Mouse (Mus musculus): ENCODE results near the gene Mlxipl. TPM values are rescaled to one million over a fixed set of nuclear protein-coding genes. Genes with fewer than 3 reads are reported as not detected.
A peak's percentile ranks its signal among the peaks of the same experiment; 100 is the strongest.

Gene Mlxipl
- polyA plus RNA-seq, 1 experiment from 2014 or later: 0.76 TPM

- 12% methylated on average over 40 of the region's 40 CpGs for WGBS
- no peak for ATAC-seq
- 0 out of 2 replicates have a peak, but pooled peaks cover 2% of the 10 kb centered on the region for H3K9me3 ChIP-seq (ENCODE audit: control insufficient read depth, low read length)
Measured at GRCm38 (mm10) chr5:135107521-135108501, 18.1 kb downstream of the Mlxipl start.

DNA sequence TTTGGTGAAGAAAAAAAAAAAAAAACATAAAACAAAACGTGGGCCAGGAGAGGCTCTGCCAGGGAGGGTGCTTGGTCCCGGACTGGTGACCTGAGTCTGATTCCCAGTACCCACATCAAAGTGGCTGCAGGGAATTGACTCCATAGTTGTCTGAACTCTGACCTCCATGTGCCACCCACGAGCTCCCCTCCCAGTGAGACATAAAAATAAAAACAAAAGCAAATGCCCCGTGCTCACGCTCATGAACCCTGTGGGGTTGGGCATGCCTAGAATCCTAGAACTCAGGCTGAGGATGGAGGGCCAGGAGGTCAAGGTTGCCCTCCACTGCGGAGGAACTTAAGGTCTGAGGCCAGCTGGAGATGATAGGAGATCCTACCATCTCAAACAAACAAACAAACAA, 19.3 kb downstream of the Mlxipl start:
- Histone ChIP-seq H3K27ac (ENCODE audit: low read length) (no peak overlapping the region), H3K27me3 (replicated peaks; ENCODE audit: control insufficient read depth, insufficient read depth, low read length) (peaks cover 47% of the 10 kb centered on the region), H3K9ac (replicated peaks; ENCODE audit: low read depth, low read length) (no peak overlapping the region), H3K9me3 (ENCODE audit: control insufficient read depth, low read length) (no peaks in the 10 kb centered on the region), H3K36me3 (ENCODE audit: control insufficient read depth, insufficient read depth) (no peaks in the 10 kb centered on the region), H3K4me1 (replicated peaks; ENCODE audit: control insufficient read depth, insufficient read depth, low read length) (peaks cover 8% of the 10 kb centered on the region), H3K4me3 (replicated peaks; ENCODE audit: low read length) (no peak overlapping the region), H3K4me2 (ENCODE audit: low read length) (no peak overlapping the region)
- no peak for ATAC-seq
- 63% methylated on average over 6 of the region's 6 CpGs for WGBS

More at GRCm38 (mm10) chr5:135107521-135108501, 18.1 kb downstream of the Mlxipl start:
- Histone ChIP-seq H3K36me3 (ENCODE audit: control insufficient read depth, insufficient read depth) (no peaks in the 10 kb centered on the region), H3K4me3 (replicated peaks; ENCODE audit: low read length) (no peak overlapping the region), H3K4me1 (replicated peaks; ENCODE audit: control insufficient read depth, insufficient read depth, low read length) (peaks cover 8% of the 10 kb centered on the region), H3K27ac (ENCODE audit: low read length) (no peak overlapping the region), H3K27me3 (replicated peaks; ENCODE audit: control insufficient read depth, insufficient read depth, low read length) (peaks cover 47% of the 10 kb centered on the region), H3K4me2 (ENCODE audit: low read length) (peak overlapping the region; percentile 83; the same call in 1 of the 2 replicates), H3K9ac (replicated peaks; ENCODE audit: low read depth, low read length) (no peak overlapping the region)

- H3K9me3 ChIP-seq (ENCODE audit: control insufficient read depth, low read length): no peaks in the 10 kb centered on the region
- peaks cover 47% of the 10 kb centered on the region for H3K27me3 ChIP-seq (replicated peaks; ENCODE audit: control insufficient read depth, insufficient read depth, low read length)
- no peak overlapping the region for H3K4me2 ChIP-seq (ENCODE audit: low read length)
- ATAC-seq: no peak
- H3K9ac ChIP-seq (replicated peaks; ENCODE audit: low read depth, low read length): no peak overlapping the region
- H3K36me3 ChIP-seq (ENCODE audit: control insufficient read depth, insufficient read depth): no peaks in the 10 kb centered on the region
- peaks cover 8% of the 10 kb centered on the region for H3K4me1 ChIP-seq (replicated peaks; ENCODE audit: control insufficient read depth, insufficient read depth, low read length)
- no peak overlapping the region for H3K4me3 ChIP-seq (replicated peaks; ENCODE audit: low read length)
- 83% methylated on average over 3 of the region's 3 CpGs for WGBS
- no peak overlapping the region for H3K27ac ChIP-seq (ENCODE audit: low read length)
Measured at GRCm38 (mm10) chr5:135109426-135109825, 19.7 kb downstream of the Mlxipl start.

- peaks cover 44% of the 10 kb centered on the region for H3K27me3 ChIP-seq (replicated peaks; ENCODE audit: control insufficient read depth, insufficient read depth, low read length)
- no peak overlapping the region for H3K4me2 ChIP-seq (ENCODE audit: low read length)
- no peak overlapping the region for H3K4me3 ChIP-seq (replicated peaks; ENCODE audit: low read length)
- no peaks in the 10 kb centered on the region for H3K9me3 ChIP-seq (ENCODE audit: control insufficient read depth, low read length)
- H3K36me3 ChIP-seq (ENCODE audit: control insufficient read depth, insufficient read depth): no peaks in the 10 kb centered on the region
- H3K4me1 ChIP-seq (replicated peaks; ENCODE audit: control insufficient read depth, insufficient read depth, low read length): peaks cover 8% of the 10 kb centered on the region
- no peak overlapping the region for H3K9ac ChIP-seq (replicated peaks; ENCODE audit: low read depth, low read length)
- no peak overlapping the region for H3K27ac ChIP-seq (ENCODE audit: low read length)
- 71% methylated on average over 6 of the region's 6 CpGs for WGBS
- ATAC-seq: no peak
Measured at GRCm38 (mm10) chr5:135109976-135110375, 20.3 kb downstream of the Mlxipl start.

- H3K9ac ChIP-seq (replicated peaks; ENCODE audit: low read depth, low read length): no peak overlapping the region
- H3K4me2 ChIP-seq (ENCODE audit: low read length): no peak overlapping the region
- no peaks in the 10 kb centered on the region for H3K36me3 ChIP-seq (ENCODE audit: control insufficient read depth, insufficient read depth)
- H3K9me3 ChIP-seq (ENCODE audit: control insufficient read depth, low read length): no peaks in the 10 kb centered on the region
- no peak overlapping the region for H3K4me3 ChIP-seq (replicated peaks; ENCODE audit: low read length)
- ATAC-seq: no peak
- peaks cover 13% of the 10 kb centered on the region for H3K27me3 ChIP-seq (replicated peaks; ENCODE audit: control insufficient read depth, insufficient read depth, low read length)
- no peaks in the 10 kb centered on the region for H3K4me1 ChIP-seq (replicated peaks; ENCODE audit: control insufficient read depth, insufficient read depth, low read length)
- 89% methylated on average over 12 of the region's 12 CpGs for WGBS
- no peak overlapping the region for H3K27ac ChIP-seq (ENCODE audit: low read length)
Measured at GRCm38 (mm10) chr5:135113782-135114181, 24.1 kb downstream of the Mlxipl start.

- Histone ChIP-seq H3K36me3 (ENCODE audit: control insufficient read depth, insufficient read depth) (no peaks in the 10 kb centered on the region), H3K9ac (replicated peaks; ENCODE audit: low read depth, low read length) (no peak overlapping the region), H3K9me3 (ENCODE audit: control insufficient read depth, low read length) (no peaks in the 10 kb centered on the region), H3K4me1 (replicated peaks; ENCODE audit: control insufficient read depth, insufficient read depth, low read length) (no peaks in the 10 kb centered on the region), H3K27me3 (replicated peaks; ENCODE audit: control insufficient read depth, insufficient read depth, low read length) (no peaks in the 10 kb centered on the region), H3K4me3 (replicated peaks; ENCODE audit: low read length) (no peak overlapping the region), H3K27ac (ENCODE audit: low read length) (no peak overlapping the region), H3K4me2 (ENCODE audit: low read length) (no peak overlapping the region)
- WGBS: 81% methylated on average over 8 of the region's 8 CpGs
- no peak for ATAC-seq
Measured at GRCm38 (mm10) chr5:135115241-135115640, 25.6 kb downstream of the Mlxipl start.

GRCm38 (mm10) chr5:135118589-135119081, 28.9 kb downstream of the Mlxipl start:
- Histone ChIP-seq H3K27me3 (replicated peaks; ENCODE audit: control insufficient read depth, insufficient read depth, low read length) (no peaks in the 10 kb centered on the region), H3K36me3 (ENCODE audit: control insufficient read depth, insufficient read depth) (no peaks in the 10 kb centered on the region), H3K4me2 (ENCODE audit: low read length) (no peak overlapping the region), H3K9me3 (ENCODE audit: control insufficient read depth, low read length) (no peaks in the 10 kb centered on the region), H3K4me1 (replicated peaks; ENCODE audit: control insufficient read depth, insufficient read depth, low read length) (no peaks in the 10 kb centered on the region), H3K27ac (ENCODE audit: low read length) (no peak overlapping the region), H3K4me3 (replicated peaks; ENCODE audit: low read length) (no peak overlapping the region), H3K9ac (replicated peaks; ENCODE audit: low read depth, low read length) (no peak overlapping the region)
- ATAC-seq: no peak
- WGBS: 24% methylated on average over 6 of the region's 6 CpGs

- Histone ChIP-seq H3K9ac (replicated peaks; ENCODE audit: low read depth, low read length) (no peak overlapping the region), H3K4me3 (replicated peaks; ENCODE audit: low read length) (no peak overlapping the region), H3K36me3 (ENCODE audit: control insufficient read depth, insufficient read depth) (no peaks in the 10 kb centered on the region), H3K4me2 (ENCODE audit: low read length) (no peak overlapping the region), H3K9me3 (ENCODE audit: control insufficient read depth, low read length) (no peaks in the 10 kb centered on the region), H3K4me1 (replicated peaks; ENCODE audit: control insufficient read depth, insufficient read depth, low read length) (no peaks in the 10 kb centered on the region), H3K27me3 (replicated peaks; ENCODE audit: control insufficient read depth, insufficient read depth, low read length) (no peaks in the 10 kb centered on the region), H3K27ac (ENCODE audit: low read length) (no peak overlapping the region)
- ATAC-seq: no peak
- WGBS: 63% methylated on average over 4 of the region's 4 CpGs
Measured at GRCm38 (mm10) chr5:135120753-135121152, 31.1 kb downstream of the Mlxipl start.

DNA sequence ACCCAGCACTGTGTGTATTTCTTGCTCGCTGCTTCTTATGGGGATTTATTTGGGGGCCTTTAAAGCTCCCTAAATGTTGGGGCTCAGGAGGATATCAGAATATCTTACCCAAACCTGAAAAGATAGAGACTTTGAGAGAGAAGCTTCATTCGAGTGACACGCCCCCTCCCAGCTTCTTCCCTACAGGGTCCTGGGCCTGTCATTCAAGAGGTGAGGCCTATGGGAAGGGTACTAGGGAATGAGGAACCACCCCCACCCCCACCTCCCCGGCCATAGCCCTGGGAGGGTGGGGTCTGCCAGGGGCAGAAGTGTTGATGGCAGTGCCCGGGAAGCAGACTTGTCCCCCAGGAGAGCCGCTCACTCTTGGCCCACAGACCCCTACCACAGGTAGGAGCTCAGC, 36.4 kb downstream of the Mlxipl start:
- Histone ChIP-seq H3K27ac (ENCODE audit: low read length) (no peak overlapping the region), H3K9me3 (ENCODE audit: control insufficient read depth, low read length) (no peaks in the 10 kb centered on the region), H3K9ac (replicated peaks; ENCODE audit: low read depth, low read length) (no peak overlapping the region), H3K27me3 (replicated peaks; ENCODE audit: control insufficient read depth, insufficient read depth, low read length) (no peaks in the 10 kb centered on the region), H3K4me3 (replicated peaks; ENCODE audit: low read length) (no peak overlapping the region), H3K4me1 (replicated peaks; ENCODE audit: control insufficient read depth, insufficient read depth, low read length) (no peaks in the 10 kb centered on the region), H3K4me2 (ENCODE audit: low read length) (no peak overlapping the region), H3K36me3 (ENCODE audit: control insufficient read depth, insufficient read depth) (no peaks in the 10 kb centered on the region)
- no peak for ATAC-seq
- 72% methylated on average over 6 of the region's 6 CpGs for WGBS
